Mouse (Mus musculus) spleen, adult 2 months (tissue): ENCODE results near the gene Zfp706. TPM values are rescaled to one million over a fixed set of nuclear protein-coding genes. Genes with fewer than 3 reads are reported as not detected.

Experiments used
- DNase-seq, 2 experiments: peaks; one replicate each; pipeline versions ENCODE4 v3.0.0 to v3.0.0-alpha.2; 2012 to 2021; ENCODE audit warnings: low spot score in 2 of 2, low read depth in 1 of 2
- H3K27ac ChIP-seq: fragments of 200-500 bp; 2 replicates; pipeline ENCODE4 v1.5.1; 2012; ENCODE audit warnings: low read length, inconsistent platforms; ENCODE audit not compliant: insufficient read depth
- H3K27me3 ChIP-seq: fragments of 200-500 bp; 2 replicates; pipeline ENCODE4 v1.6.1; 2012; ENCODE audit warnings: mild to moderate bottlenecking, moderate library complexity, low read length, inconsistent platforms; ENCODE audit not compliant: control insufficient read depth, insufficient read depth
- H3K36me3 ChIP-seq: fragments of 200-500 bp; 2 replicates; pipeline ENCODE4 v1.6.1; 2012; ENCODE audit warnings: mild to moderate bottlenecking, low read length, inconsistent platforms; ENCODE audit not compliant: control insufficient read depth, insufficient read depth
- H3K4me1 ChIP-seq: fragments of 200-500 bp; 2 replicates; pipeline ENCODE4 v1.6.1; 2011; ENCODE audit warnings: inconsistent platforms; ENCODE audit not compliant: control insufficient read depth, insufficient read depth, insufficient read length
- H3K4me3 ChIP-seq: fragments of 200-500 bp; 2 replicates; pipeline ENCODE4 v1.5.1; 2011; ENCODE audit warnings: mild to moderate bottlenecking, inconsistent platforms; ENCODE audit not compliant: insufficient read depth, insufficient read length; ENCODE audit errors: extremely low read depth
- CTCF ChIP-seq: fragments of 200-500 bp; IDR thresholded peaks from 2 replicates; pipeline ENCODE4 v1.5.1; 2011; ENCODE audit warnings: mild to moderate bottlenecking, inconsistent platforms; ENCODE audit not compliant: insufficient read depth, insufficient read length, insufficient replicate concordance; ENCODE audit errors: extremely low read depth
- POLR2A ChIP-seq: fragments of 200-500 bp; IDR thresholded peaks from 2 replicates; pipeline ENCODE4 v1.6.1; 2011; ENCODE audit warnings: low read depth, low read length, inconsistent platforms
- WGBS: fragments of 180-500 bp; shearing (Covaris S2); methylation state at CpG from one replicate; pipeline ENCODE4 v1.1.7; 2018; 5-methylcytosine and 5-hydroxymethylcytosine counted together
- polyA plus RNA-seq: library from polyadenylated mRNA; depleted of rRNA; stranded (reverse); fragments of >200 nt; gene quantifications from 2 replicates; pipeline ENCODE4 v1.2.3, GENCODE M21; 2012

Zfp706 gene
- polyA plus RNA-seq, 1 experiment = 23.4 TPM

DNA sequence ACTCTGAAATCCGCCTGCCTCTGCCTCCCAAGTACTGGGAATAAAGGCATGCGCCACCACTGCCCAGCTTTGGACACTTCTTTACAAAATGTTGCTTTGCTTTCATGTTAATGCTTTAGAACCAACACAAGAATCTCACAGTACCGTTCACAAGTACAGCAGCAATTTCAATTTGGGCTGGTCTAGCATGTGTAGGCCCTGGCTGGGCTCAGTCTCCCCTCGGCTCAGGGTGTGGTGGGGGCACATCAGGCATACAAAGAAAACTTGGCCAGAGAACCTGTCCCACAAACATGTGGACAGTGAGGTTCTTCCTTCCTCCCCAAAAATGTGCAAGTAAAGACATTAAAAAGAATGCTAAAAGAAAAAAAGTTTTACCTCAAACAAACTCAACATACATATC, 12.4 kb downstream of the Zfp706 start:
- TF ChIP-seq POLR2A = no peak
- TF ChIP-seq CTCF = no peak
- peaks cover 14% of the 10 kb centered on the region for H3K36me3 ChIP-seq
- WGBS = 95% methylated on average over 4 of the region's 4 CpGs

DNA sequence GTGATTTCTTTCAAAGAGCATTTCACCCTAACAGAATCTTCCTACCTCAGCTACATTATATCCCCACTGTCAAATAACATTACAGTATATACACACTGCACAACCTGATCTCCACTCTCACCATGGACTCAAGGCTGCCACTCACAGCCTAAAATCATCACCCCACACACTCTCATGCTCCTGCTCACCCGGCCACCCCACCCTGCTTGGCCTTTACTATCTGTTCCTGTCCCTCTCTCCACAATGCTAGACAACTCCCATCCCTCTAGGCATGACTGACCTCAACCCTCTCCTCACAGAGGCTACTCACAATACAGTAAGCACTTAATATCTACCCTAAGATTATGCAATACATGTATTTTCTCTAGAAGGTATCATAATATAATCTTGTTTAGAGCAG, 12.9 kb downstream of the Zfp706 start:
- no peaks in the 10 kb centered on the region for H3K4me1 ChIP-seq
- WGBS = 83% methylated on average over 1 of the region's 1 CpGs
- peaks cover 11% of the 10 kb centered on the region for H3K36me3 ChIP-seq
- no peak overlapping the region for H3K4me3 ChIP-seq
- H3K27ac ChIP-seq = no peak overlapping the region
- DNase-seq = no peak
- H3K27me3 ChIP-seq = no peaks in the 10 kb centered on the region
- TF ChIP-seq CTCF = no peak
- no peak for TF ChIP-seq POLR2A

More for the DNA sequence above, 12.4 kb downstream of the Zfp706 start:
- Histone ChIP-seq H3K4me1 (no peaks in the 10 kb centered on the region), H3K4me3 (no peak overlapping the region), H3K27ac (no peak overlapping the region), H3K27me3 (no peaks in the 10 kb centered on the region)
- DNase-seq = no peak

- H3K27me3 ChIP-seq = no peaks in the 10 kb centered on the region
- DNase-seq = no peak
- no peak overlapping the region for H3K27ac ChIP-seq
- peaks cover 8% of the 10 kb centered on the region for H3K36me3 ChIP-seq
- no peak overlapping the region for H3K4me3 ChIP-seq
- H3K4me1 ChIP-seq = no peaks in the 10 kb centered on the region
- WGBS = 88% methylated on average over 8 of the region's 8 CpGs
- TF ChIP-seq CTCF = no peak
- no peak for TF ChIP-seq POLR2A
These were observed 14.0 kb downstream of the Zfp706 start for GRCm38 (mm10) chr15:36993435-36994178.

DNA sequence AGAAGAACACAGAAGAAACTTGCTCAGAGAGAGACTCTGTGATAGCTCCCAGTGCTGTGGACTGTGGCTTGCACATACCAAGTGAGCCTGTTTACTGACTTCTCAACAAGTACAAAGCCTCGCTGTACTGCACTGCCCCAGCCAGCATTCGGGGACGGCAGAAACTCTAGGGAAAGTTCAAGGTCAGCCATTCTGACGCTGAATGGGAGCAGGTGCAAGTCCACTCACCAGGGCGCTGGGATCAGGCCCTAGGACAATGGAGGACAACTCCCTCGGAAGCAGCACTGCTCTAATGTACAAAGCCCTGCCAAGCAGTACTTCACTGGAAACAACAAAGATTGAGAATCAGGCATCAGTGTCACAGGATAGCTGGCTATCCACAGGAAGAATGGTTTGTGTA, 16.2 kb downstream of the Zfp706 start:
- no peak for TF ChIP-seq CTCF
- no peak for TF ChIP-seq POLR2A
- no peak for DNase-seq
- Histone ChIP-seq H3K4me3 (no peak overlapping the region), H3K27me3 (no peaks in the 10 kb centered on the region), H3K36me3 (peaks cover 4% of the 10 kb centered on the region), H3K27ac (no peak overlapping the region), H3K4me1 (peaks cover 6% of the 10 kb centered on the region; the same call in 1 of the 2 replicates)
- 93% methylated on average over 6 of the region's 6 CpGs for WGBS

GRCm38 (mm10) chr15:36989922-36990321, 17.7 kb downstream of the Zfp706 start:
- Histone ChIP-seq H3K36me3 (peaks cover 4% of the 10 kb centered on the region), H3K27me3 (no peaks in the 10 kb centered on the region), H3K27ac (no peak overlapping the region), H3K4me1 (peaks cover 6% of the 10 kb centered on the region; the same call in 1 of the 2 replicates), H3K4me3 (no peak overlapping the region)
- WGBS = 93% methylated on average over 11 of the region's 11 CpGs
- no peak for DNase-seq
- TF ChIP-seq POLR2A (no peak), CTCF (no peak)

DNA sequence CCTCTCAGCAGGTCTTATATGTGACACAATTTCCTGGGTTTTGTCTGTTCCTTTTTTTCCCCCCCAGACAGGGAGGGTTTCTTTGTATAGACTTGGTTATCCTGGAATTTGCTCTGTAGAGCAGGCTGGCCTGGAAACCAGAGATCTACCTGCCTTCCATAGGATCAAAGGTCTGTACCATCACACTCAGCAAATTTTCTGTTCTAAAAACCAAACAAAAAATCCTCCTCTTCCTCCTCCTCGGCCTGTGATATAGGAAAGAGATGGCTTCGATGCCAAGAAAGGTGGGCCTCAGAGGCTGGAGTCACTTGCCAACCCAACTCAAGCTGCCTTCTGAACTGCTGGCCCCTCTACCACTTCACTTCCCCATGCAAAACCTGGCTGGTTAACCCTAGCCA, 18.9 kb downstream of the Zfp706 start:
- peaks cover 4% of the 10 kb centered on the region for H3K36me3 ChIP-seq
- H3K4me3 ChIP-seq = no peak overlapping the region
- TF ChIP-seq CTCF (no peak), POLR2A (no peak)
- no peak overlapping the region for H3K27ac ChIP-seq
- 36% methylated on average over 2 of the region's 2 CpGs for WGBS
- no peaks in the 10 kb centered on the region for H3K27me3 ChIP-seq
- no peak for DNase-seq
- peaks cover 6% of the 10 kb centered on the region; the same call in 1 of the 2 replicates for H3K4me1 ChIP-seq

- no peak for TF ChIP-seq POLR2A
- no peak for TF ChIP-seq CTCF
- no peak for DNase-seq
- no peak overlapping the region for H3K4me3 ChIP-seq
- 54% methylated on average over 13 of the region's 13 CpGs for WGBS
- no peaks in the 10 kb centered on the region for H3K27me3 ChIP-seq
- peaks cover 6% of the 10 kb centered on the region; the same call in 1 of the 2 replicates for H3K4me1 ChIP-seq
- H3K36me3 ChIP-seq = peaks cover 4% of the 10 kb centered on the region
- peak overlapping the region; percentile 43; the same call in 1 of the 2 replicates for H3K27ac ChIP-seq
These were observed 19.4 kb downstream of the Zfp706 start for GRCm38 (mm10) chr15:36987976-36988717.
